Mouse (Mus musculus) liver, postnatal 0 days (tissue): Measurements from ENCODE around the gene Maco1. TPM values are rescaled to one million over a fixed set of nuclear protein-coding genes. Genes with fewer than 3 reads are reported as not detected.
A peak's percentile ranks its signal among the peaks of the same experiment; 100 is the strongest.

Source experiments
- ATAC-seq: fragments of 200-750 bp; cut with Nextera tagmentation; 2 replicates; pipeline ENCODE4 v1.8.0; 2017; ENCODE audit warnings: mild to moderate bottlenecking, moderate library complexity
- DNase-seq: peaks from one replicate; pipeline ENCODE4 v3.0.0-alpha.2; 2016
- H3K27ac ChIP-seq: fragments of 300-500 bp; sonication (generic); 2 replicates; pipeline ENCODE4 v1.5.1; 2014; ENCODE audit warnings: antibody characterized with exemption, moderate library complexity, mild to moderate bottlenecking, low read depth
- H3K27me3 ChIP-seq: fragments of 300-500 bp; sonication (generic); 2 replicates; pipeline ENCODE4 v1.6.1; 2014; ENCODE audit warnings: low read length, control low read depth, mixed read lengths; ENCODE audit not compliant: insufficient read depth
- H3K36me3 ChIP-seq: fragments of 300-500 bp; sonication (generic); replicated peaks from 2 replicates; pipeline ENCODE4 v1.6.1; 2014; ENCODE audit warnings: mild to moderate bottlenecking, control low read depth, low read length, moderate library complexity, mixed read lengths; ENCODE audit not compliant: insufficient read depth
- H3K4me1 ChIP-seq: fragments of 300-500 bp; sonication (generic); 2 replicates; pipeline ENCODE4 v1.6.1; 2014; ENCODE audit warnings: antibody characterized with exemption, mild to moderate bottlenecking, control low read depth; ENCODE audit not compliant: insufficient read depth
- H3K4me2 ChIP-seq: fragments of 300-500 bp; sonication (generic); 2 replicates; pipeline ENCODE4 v1.6.1; 2014; ENCODE audit warnings: low read depth, mild to moderate bottlenecking, low read length, moderate library complexity, mixed read lengths
- H3K4me3 ChIP-seq: fragments of 300-500 bp; sonication (generic); 2 replicates; pipeline ENCODE4 v1.5.1; 2014; ENCODE audit warnings: low read depth, low read length
- H3K9ac ChIP-seq: fragments of 300-500 bp; sonication (generic); replicated peaks from 2 replicates; pipeline ENCODE4 v1.6.1; 2014; ENCODE audit warnings: mild to moderate bottlenecking, moderate library complexity
- H3K9me3 ChIP-seq: fragments of 300-500 bp; sonication (generic); 2 replicates; pipeline ENCODE4 v1.6.1; 2016; ENCODE audit warnings: mild to moderate bottlenecking, control low read depth, low read length, mixed read lengths
- CTCF ChIP-seq: sonication (generic); IDR thresholded peaks from 2 replicates; pipeline ENCODE4 v1.5.1; 2016; ENCODE audit warnings: antibody characterized with exemption, low read depth
- EP300 ChIP-seq: IDR thresholded peaks from 2 replicates; pipeline ENCODE4 v1.6.1; 2016; ENCODE audit warnings: antibody characterized with exemption, low read depth, mild to moderate bottlenecking
- WGBS: fragments of 180-500 bp; shearing (Covaris S2); extraction: QIAGEN DNeasy Blood & Tissue Kit; methylation state at CpG from one replicate; pipeline ENCODE4 v1.1.7; 2014; ENCODE audit not compliant: insufficient replicate concordance; 5-methylcytosine and 5-hydroxymethylcytosine counted together
- polyA plus RNA-seq: library from polyadenylated mRNA; unstranded; fragments of >200 nt; fragmentation: Nextera tagmentation; extraction: Ambion mirVana; gene quantifications from 2 replicates; pipeline ENCODE4 v1.2.1, GENCODE M21; 2015

The Maco1 gene
- polyA plus RNA-seq, 1 experiment from 2014 or later, result 14.6 TPM

GRCm38 (mm10) chr4:134760793-134761201 lies 92.3 kb downstream of the Maco1 start:
- peaks cover 97% of the 10 kb centered on the region for H3K4me1 ChIP-seq

GRCm38 (mm10) chr4:134760281-134760680 lies 92.9 kb downstream of the Maco1 start:
- TF ChIP-seq CTCF (no peak), EP300 (no peak)
- DNase-seq (peak; percentile 49), ATAC-seq (peak; percentile 43)
- peak overlapping the region; percentile 2 for H3K4me3 ChIP-seq
- peak overlapping the region; percentile 67 for H3K4me2 ChIP-seq
- no peaks in the 10 kb centered on the region for H3K9me3 ChIP-seq
- H3K4me1 ChIP-seq, result peaks cover 97% of the 10 kb centered on the region
- H3K27me3 ChIP-seq, result no peaks in the 10 kb centered on the region
- H3K27ac ChIP-seq, result peak overlapping the region; percentile 93
- peak overlapping the region; percentile 62 for H3K9ac ChIP-seq
- H3K36me3 ChIP-seq, result peaks cover 7% of the 10 kb centered on the region
- WGBS, result 26% methylated on average over 6 of the region's 6 CpGs

More at GRCm38 (mm10) chr4:134760793-134761201, 92.3 kb downstream of the Maco1 start:
- no peak overlapping the region for H3K9ac ChIP-seq
- ATAC-seq (peak; percentile 53), DNase-seq (peak; percentile 83)
- peak overlapping the region; percentile 93 for H3K27ac ChIP-seq
- H3K4me2 ChIP-seq, result peak overlapping the region; percentile 67
- H3K27me3 ChIP-seq, result no peaks in the 10 kb centered on the region
- TF ChIP-seq EP300 (peak; percentile 79; the same call in 1 of the 2 replicates), CTCF (no peak)
- H3K9me3 ChIP-seq, result no peaks in the 10 kb centered on the region
- peaks cover 7% of the 10 kb centered on the region for H3K36me3 ChIP-seq
- 26% methylated on average over 9 of the region's 9 CpGs for WGBS
- no peak overlapping the region for H3K4me3 ChIP-seq

GRCm38 (mm10) chr4:134759564-134759963 lies 93.6 kb downstream of the Maco1 start:
- Histone ChIP-seq H3K27ac (peak overlapping the region; percentile 93), H3K9me3 (no peaks in the 10 kb centered on the region), H3K4me3 (peak overlapping the region; percentile 2), H3K4me2 (peak overlapping the region; percentile 67), H3K4me1 (peaks cover 97% of the 10 kb centered on the region), H3K36me3 (peaks cover 13% of the 10 kb centered on the region), H3K27me3 (no peaks in the 10 kb centered on the region), H3K9ac (peak overlapping the region; percentile 62)
- TF ChIP-seq CTCF (peak; percentile 51), EP300 (no peak; the same call in 1 of the 2 replicates)
- 40% methylated on average over 7 of the region's 7 CpGs for WGBS
- peak; percentile 63 for DNase-seq
- ATAC-seq, result peak; percentile 79

GRCm38 (mm10) chr4:134758922-134759321 lies 94.2 kb downstream of the Maco1 start:
- peaks cover 97% of the 10 kb centered on the region for H3K4me1 ChIP-seq
- H3K9me3 ChIP-seq, result no peaks in the 10 kb centered on the region
- no peaks in the 10 kb centered on the region for H3K27me3 ChIP-seq
- DNase-seq (no peak), ATAC-seq (no peak)
- H3K27ac ChIP-seq, result peak overlapping the region; percentile 93
- H3K9ac ChIP-seq, result peak overlapping the region; percentile 45
- no peak for TF ChIP-seq EP300
- no peak for TF ChIP-seq CTCF
- 84% methylated on average over 14 of the region's 14 CpGs for WGBS
- H3K4me3 ChIP-seq, result no peak overlapping the region
- H3K36me3 ChIP-seq, result peaks cover 18% of the 10 kb centered on the region
- peak overlapping the region; percentile 67 for H3K4me2 ChIP-seq

- Histone ChIP-seq H3K9ac (0 out of 2 replicates have a peak overlapping the region, but pooled peaks have one; percentile 45), H3K36me3 (peaks cover 19% of the 10 kb centered on the region), H3K4me1 (peaks cover 97% of the 10 kb centered on the region), H3K4me3 (no peak overlapping the region), H3K27me3 (no peaks in the 10 kb centered on the region), H3K27ac (0 out of 2 replicates have a peak overlapping the region, but pooled peaks have one; percentile 93), H3K4me2 (no peak overlapping the region), H3K9me3 (no peaks in the 10 kb centered on the region)
- DNase-seq (no peak), ATAC-seq (no peak)
- TF ChIP-seq CTCF (no peak), EP300 (no peak)
- WGBS, result 57% methylated on average over 4 of the region's 4 CpGs
Observed at GRCm38 (mm10) chr4:134758367-134758766, 94.8 kb downstream of the Maco1 start.

GRCm38 (mm10) chr4:134756953-134757352 lies 96.2 kb downstream of the Maco1 start:
- ATAC-seq (no peak), DNase-seq (no peak)
- peak overlapping the region; percentile 18; the same call in 1 of the 2 replicates for H3K4me2 ChIP-seq
- H3K27ac ChIP-seq, result peak overlapping the region; percentile 26
- H3K9ac ChIP-seq, result no peak overlapping the region
- no peak overlapping the region for H3K4me3 ChIP-seq
- TF ChIP-seq EP300, result no peak
- no peak for TF ChIP-seq CTCF
- no peaks in the 10 kb centered on the region for H3K9me3 ChIP-seq
- H3K4me1 ChIP-seq, result peaks cover 97% of the 10 kb centered on the region
- WGBS, result 51% methylated on average over 7 of the region's 7 CpGs
- H3K36me3 ChIP-seq, result peaks cover 26% of the 10 kb centered on the region
- H3K27me3 ChIP-seq, result no peaks in the 10 kb centered on the region
